Mouse (Mus musculus): ENCODE measurements around the gene Kif5a. TPM values are rescaled to one million over a fixed set of nuclear protein-coding genes. Genes with fewer than 3 reads are reported as not detected.

Gene Kif5a
- polyA plus RNA-seq, 1 experiment from 2014 or later: 0.06 TPM

GRCm38 (mm10) chr10:127205373-127205772 is 57.8 kb downstream of the Kif5a start:
- DNase-seq (peak; percentile 62), ATAC-seq (peak; percentile 92)
- H3K36me3 ChIP-seq (replicated peaks; ENCODE audit: insufficient read depth, low read length): peaks cover 53% of the 10 kb centered on the region
- H3K9me3 ChIP-seq (ENCODE audit: low read length): no peaks in the 10 kb centered on the region
- H3K9ac ChIP-seq (replicated peaks): peak overlapping the region; percentile 47; the same call in 1 of the 2 replicates
- peaks cover 24% of the 10 kb centered on the region for H3K4me1 ChIP-seq (ENCODE audit: insufficient read depth)
- WGBS (ENCODE audit: insufficient replicate concordance): 43% methylated on average over 10 of the region's 10 CpGs
- peak overlapping the region; percentile 48 for H3K4me2 ChIP-seq (ENCODE audit: low read depth, low read length)
- no peaks in the 10 kb centered on the region for H3K27me3 ChIP-seq (ENCODE audit: insufficient read depth, low read length)
- TF ChIP-seq EP300 (IDR thresholded peaks at IDR 0.05; ENCODE audit: low read depth) (peak; percentile 85), CTCF (IDR thresholded peaks at IDR 0.05; ENCODE audit: low read depth) (peak; percentile 19; the same call in 1 of the 2 replicates)
- H3K27ac ChIP-seq (ENCODE audit: low read depth): peak overlapping the region; percentile 91
- H3K4me3 ChIP-seq (ENCODE audit: low read depth, low read length): 0 out of 2 replicates have a peak overlapping the region, but pooled peaks have one; percentile 3

- H3K27ac ChIP-seq (ENCODE audit: low read depth): peak overlapping the region; percentile 91
- H3K4me3 ChIP-seq (ENCODE audit: low read depth, low read length): 0 out of 2 replicates have a peak overlapping the region, but pooled peaks have one; percentile 3
- no peaks in the 10 kb centered on the region for H3K9me3 ChIP-seq (ENCODE audit: low read length)
- WGBS (ENCODE audit: insufficient replicate concordance): 52% methylated on average over 5 of the region's 5 CpGs
- peaks cover 21% of the 10 kb centered on the region for H3K4me1 ChIP-seq (ENCODE audit: insufficient read depth)
- H3K9ac ChIP-seq (replicated peaks): peak overlapping the region; percentile 9; the same call in 1 of the 2 replicates
- no peaks in the 10 kb centered on the region for H3K27me3 ChIP-seq (ENCODE audit: insufficient read depth, low read length)
- no peak for DNase-seq
- ATAC-seq: no peak; the same call in 1 of the 2 replicates
- peak; percentile 69 for TF ChIP-seq EP300 (IDR thresholded peaks at IDR 0.05; ENCODE audit: low read depth)
- no peak for TF ChIP-seq CTCF (IDR thresholded peaks at IDR 0.05; ENCODE audit: low read depth)
- peak overlapping the region; percentile 48 for H3K4me2 ChIP-seq (ENCODE audit: low read depth, low read length)
- H3K36me3 ChIP-seq (replicated peaks; ENCODE audit: insufficient read depth, low read length): peaks cover 60% of the 10 kb centered on the region
These were observed 58.6 kb downstream of the Kif5a start for GRCm38 (mm10) chr10:127204589-127204988.

- peaks cover 71% of the 10 kb centered on the region for H3K36me3 ChIP-seq (replicated peaks; ENCODE audit: insufficient read depth, low read length)
- WGBS (ENCODE audit: insufficient replicate concordance): 62% methylated on average over 3 of the region's 3 CpGs
- no peaks in the 10 kb centered on the region for H3K27me3 ChIP-seq (ENCODE audit: insufficient read depth, low read length)
- no peak for DNase-seq
- H3K9me3 ChIP-seq (ENCODE audit: low read length): no peaks in the 10 kb centered on the region
- H3K4me3 ChIP-seq (ENCODE audit: low read depth, low read length): no peak overlapping the region
- peak overlapping the region; percentile 48 for H3K4me2 ChIP-seq (ENCODE audit: low read depth, low read length)
- peak overlapping the region; percentile 91 for H3K27ac ChIP-seq (ENCODE audit: low read depth)
- 0 out of 2 replicates have a peak overlapping the region, but pooled peaks have one; percentile 33 for H3K9ac ChIP-seq (replicated peaks)
- H3K4me1 ChIP-seq (ENCODE audit: insufficient read depth): peaks cover 18% of the 10 kb centered on the region
- TF ChIP-seq EP300 (IDR thresholded peaks at IDR 0.05; ENCODE audit: low read depth) (peak; percentile 88), CTCF (IDR thresholded peaks at IDR 0.05; ENCODE audit: low read depth) (no peak)
- peak; percentile 62 for ATAC-seq
These were observed 60.0 kb downstream of the Kif5a start for GRCm38 (mm10) chr10:127203106-127203505.

GRCm38 (mm10) chr10:127200279-127200678 is 62.9 kb downstream of the Kif5a start:
- no peak for ATAC-seq
- peaks cover 22% of the 10 kb centered on the region for H3K4me1 ChIP-seq (ENCODE audit: insufficient read depth)
- no peak for DNase-seq
- H3K27ac ChIP-seq (ENCODE audit: low read depth): no peak overlapping the region
- H3K36me3 ChIP-seq (replicated peaks; ENCODE audit: insufficient read depth, low read length): peaks cover 52% of the 10 kb centered on the region
- TF ChIP-seq CTCF (IDR thresholded peaks at IDR 0.05; ENCODE audit: low read depth): peak; percentile 40
- TF ChIP-seq EP300 (IDR thresholded peaks at IDR 0.05; ENCODE audit: low read depth): no peak
- no peaks in the 10 kb centered on the region for H3K9me3 ChIP-seq (ENCODE audit: low read length)
- H3K4me2 ChIP-seq (ENCODE audit: low read depth, low read length): no peak overlapping the region
- H3K9ac ChIP-seq (replicated peaks): no peak overlapping the region
- no peak overlapping the region for H3K4me3 ChIP-seq (ENCODE audit: low read depth, low read length)
- no peaks in the 10 kb centered on the region for H3K27me3 ChIP-seq (ENCODE audit: insufficient read depth, low read length)
- WGBS (ENCODE audit: insufficient replicate concordance): 86% methylated on average over 8 of the region's 8 CpGs

- Histone ChIP-seq H3K4me2 (ENCODE audit: low read depth, low read length) (no peak overlapping the region), H3K4me3 (ENCODE audit: low read depth, low read length) (no peak overlapping the region), H3K4me1 (ENCODE audit: insufficient read depth) (peaks cover 27% of the 10 kb centered on the region), H3K27me3 (ENCODE audit: insufficient read depth, low read length) (no peaks in the 10 kb centered on the region), H3K36me3 (replicated peaks; ENCODE audit: insufficient read depth, low read length) (peaks cover 51% of the 10 kb centered on the region), H3K27ac (ENCODE audit: low read depth) (no peak overlapping the region), H3K9me3 (ENCODE audit: low read length) (no peaks in the 10 kb centered on the region), H3K9ac (replicated peaks) (no peak overlapping the region)
- WGBS (ENCODE audit: insufficient replicate concordance): 90% methylated on average over 11 of the region's 11 CpGs
- ATAC-seq: no peak
- no peak for DNase-seq
- TF ChIP-seq CTCF (IDR thresholded peaks at IDR 0.05; ENCODE audit: low read depth) (no peak), EP300 (IDR thresholded peaks at IDR 0.05; ENCODE audit: low read depth) (no peak)
These were observed 63.7 kb downstream of the Kif5a start for GRCm38 (mm10) chr10:127199474-127199873.

GRCm38 (mm10) chr10:127199068-127199467 is 64.1 kb downstream of the Kif5a start:
- TF ChIP-seq EP300 (IDR thresholded peaks at IDR 0.05; ENCODE audit: low read depth): no peak
- no peak for TF ChIP-seq CTCF (IDR thresholded peaks at IDR 0.05; ENCODE audit: low read depth)
- Histone ChIP-seq H3K4me1 (ENCODE audit: insufficient read depth) (peaks cover 30% of the 10 kb centered on the region), H3K4me2 (ENCODE audit: low read depth, low read length) (no peak overlapping the region), H3K9ac (replicated peaks) (no peak overlapping the region), H3K27me3 (ENCODE audit: insufficient read depth, low read length) (no peaks in the 10 kb centered on the region), H3K9me3 (ENCODE audit: low read length) (no peaks in the 10 kb centered on the region), H3K27ac (ENCODE audit: low read depth) (no peak overlapping the region), H3K36me3 (replicated peaks; ENCODE audit: insufficient read depth, low read length) (peaks cover 50% of the 10 kb centered on the region), H3K4me3 (ENCODE audit: low read depth, low read length) (no peak overlapping the region)
- ATAC-seq (no peak), DNase-seq (no peak)
- 82% methylated on average over 5 of the region's 5 CpGs for WGBS (ENCODE audit: insufficient replicate concordance)

Measured in liver, postnatal 0 days (tissue).